ENCODE assay signal across 19 mouse cellular contexts in the genomic region with DNA sequence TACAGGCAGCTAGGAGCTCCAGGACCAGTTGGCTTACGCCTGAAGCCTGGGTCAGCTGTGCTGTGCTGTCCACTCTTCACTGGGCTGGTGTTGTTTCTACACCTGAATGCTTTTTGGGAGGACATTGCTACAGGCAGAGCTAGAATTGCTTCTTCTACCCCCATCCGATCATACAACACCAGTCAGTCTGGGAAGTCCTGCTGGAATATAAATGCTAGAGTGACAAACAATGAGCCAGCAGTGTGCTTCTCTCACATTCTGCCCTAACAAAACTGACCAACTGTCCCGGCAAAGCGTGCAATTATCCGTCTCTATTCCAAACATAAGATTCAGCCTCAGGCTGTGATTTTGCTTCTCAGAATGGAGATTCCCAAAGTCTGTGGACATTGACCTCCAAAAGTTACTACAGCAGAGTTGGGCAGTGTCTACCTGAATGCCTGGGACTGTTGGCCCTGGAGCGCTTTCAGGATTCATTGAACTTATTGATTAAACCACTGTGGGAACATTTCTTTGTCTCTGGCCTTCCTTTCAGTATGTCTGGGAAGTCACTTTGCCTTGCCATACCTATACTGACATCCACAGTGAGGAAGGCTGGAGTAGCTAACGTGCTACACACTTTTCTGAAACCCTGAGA.
"Had no signal": no experiment of that assay in that cellular context is flagged by ENCODE, and none has a peak within 500 bp of the region (broad histone marks: within the 10 kb centered on the region; RNA-seq: fewer than 3 reads in every experiment).

No protein-coding gene starts in this region.

- ATAC-seq: midbrain, embryonic 13.5 days; midbrain, embryonic 16.5 days had no signal

- H3K27me3 ChIP-seq: liver, embryonic 15.5 days; midbrain, embryonic 13.5 days; neural tube, embryonic 13.5 days; neural tube, embryonic 15.5 days; stomach, embryonic 15.5 days had no signal

- H3K9me3 ChIP-seq: liver, embryonic 15.5 days; midbrain, embryonic 10.5 days; midbrain, embryonic 13.5 days; neural tube, embryonic 13.5 days; neural tube, embryonic 15.5 days; stomach, embryonic 15.5 days had no signal

- H3K4me2 ChIP-seq: liver, embryonic 15.5 days; lung, embryonic 14.5 days; midbrain, embryonic 13.5 days; neural tube, embryonic 13.5 days; neural tube, embryonic 15.5 days; stomach, embryonic 15.5 days had no signal

- H3K4me1 ChIP-seq: midbrain, embryonic 13.5 days; neural tube, embryonic 13.5 days; neural tube, embryonic 15.5 days had no signal

- H3K36me3 ChIP-seq: liver, embryonic 15.5 days; midbrain, embryonic 10.5 days; midbrain, embryonic 13.5 days; neural tube, embryonic 13.5 days; neural tube, embryonic 15.5 days; stomach, embryonic 15.5 days had no signal

- H3K27ac ChIP-seq: liver, embryonic 15.5 days; midbrain, embryonic 10.5 days; midbrain, embryonic 13.5 days; neural tube, embryonic 13.5 days; neural tube, embryonic 15.5 days; stomach, embryonic 15.5 days; stomach, postnatal 0 days had no signal

- H3K9ac ChIP-seq: liver, embryonic 15.5 days; lung, embryonic 14.5 days; midbrain, embryonic 13.5 days; neural tube, embryonic 13.5 days; neural tube, embryonic 15.5 days; stomach, embryonic 15.5 days had no signal

- H3K4me3 ChIP-seq: liver, embryonic 15.5 days; midbrain, embryonic 10.5 days; midbrain, embryonic 13.5 days; myocyte; neural tube, embryonic 13.5 days; neural tube, embryonic 15.5 days; stomach, embryonic 15.5 days had no signal

- DNase-seq: lung, adult 18-20 months; lung, embryonic 14.5 days; lung, postnatal 10 days; lung, postnatal 4 days; retina, postnatal 1 day; right cerebral cortex, adult 18-20 months; right cerebral cortex, postnatal 14 days; thymus, adult 2 months; thymus, postnatal 25 days; thymus, postnatal 4 days had no signal
